Mouse (Mus musculus) heart, embryonic 11.5 days (tissue): ENCODE results near the gene Ppbp. TPM values are rescaled to one million over a fixed set of nuclear protein-coding genes. Genes with fewer than 3 reads are reported as not detected.
A peak's percentile ranks its signal among the peaks of the same experiment; 100 is the strongest.

Experiments
- ATAC-seq: fragments of 200-750 bp; cut with Nextera tagmentation; replicated peaks from 2 replicates; pipeline ENCODE4 v1.8.0; 2017; ENCODE audit warnings: moderate library complexity; ENCODE audit not compliant: insufficient number of reproducible peaks, low FRiP score, low TSS enrichment
- H3K27ac ChIP-seq: fragments of 300-500 bp; sonication (generic); 2 replicates; pipeline ENCODE4 v1.5.1; 2014; ENCODE audit warnings: mild to moderate bottlenecking, low read depth, low read length
- H3K27me3 ChIP-seq: fragments of 300-500 bp; sonication (generic); 2 replicates; pipeline ENCODE4 v1.6.1; 2014; ENCODE audit warnings: mild to moderate bottlenecking, low read length, mixed read lengths; ENCODE audit not compliant: control insufficient read depth, insufficient read depth
- H3K36me3 ChIP-seq: fragments of 300-500 bp; sonication (generic); 2 replicates; pipeline ENCODE4 v1.6.1; 2014; ENCODE audit warnings: mild to moderate bottlenecking, low read length, moderate library complexity, mixed read lengths; ENCODE audit not compliant: control insufficient read depth, insufficient read depth
- H3K4me1 ChIP-seq: fragments of 300-500 bp; sonication (generic); 2 replicates; pipeline ENCODE4 v1.6.1; 2014; ENCODE audit warnings: low read length; ENCODE audit not compliant: control insufficient read depth, insufficient read depth
- H3K4me2 ChIP-seq: fragments of 300-500 bp; sonication (generic); 2 replicates; pipeline ENCODE4 v1.6.1; 2014; ENCODE audit warnings: mild to moderate bottlenecking, moderate library complexity
- H3K4me3 ChIP-seq: fragments of 300-500 bp; sonication (generic); 2 replicates; pipeline ENCODE4 v1.5.1; 2014; ENCODE audit warnings: low read depth, low read length
- H3K9ac ChIP-seq: fragments of 300-500 bp; sonication (generic); 2 replicates; pipeline ENCODE4 v1.6.1; 2014; ENCODE audit warnings: mild to moderate bottlenecking, low read depth, low read length, moderate library complexity
- H3K9me3 ChIP-seq: fragments of 300-500 bp; sonication (generic); replicated peaks from 2 replicates; pipeline ENCODE4 v1.6.1; 2016; ENCODE audit warnings: low read length; ENCODE audit not compliant: control insufficient read depth
- WGBS: fragments of 180-500 bp; shearing (Covaris S2); extraction: QIAGEN DNeasy Blood & Tissue Kit; methylation state at CpG from one replicate; pipeline ENCODE4 v1.1.7; 2014; ENCODE audit not compliant: insufficient replicate concordance; 5-methylcytosine and 5-hydroxymethylcytosine counted together
- polyA plus RNA-seq: library from polyadenylated mRNA; unstranded; fragments of >200 nt; fragmentation: Nextera tagmentation; extraction: Ambion mirVana; gene quantifications from 2 replicates; pipeline ENCODE4 v1.2.1, GENCODE M21; 2014

The Ppbp gene
- polyA plus RNA-seq, 1 experiment from 2014 or later, result 28.8 TPM

DNA sequence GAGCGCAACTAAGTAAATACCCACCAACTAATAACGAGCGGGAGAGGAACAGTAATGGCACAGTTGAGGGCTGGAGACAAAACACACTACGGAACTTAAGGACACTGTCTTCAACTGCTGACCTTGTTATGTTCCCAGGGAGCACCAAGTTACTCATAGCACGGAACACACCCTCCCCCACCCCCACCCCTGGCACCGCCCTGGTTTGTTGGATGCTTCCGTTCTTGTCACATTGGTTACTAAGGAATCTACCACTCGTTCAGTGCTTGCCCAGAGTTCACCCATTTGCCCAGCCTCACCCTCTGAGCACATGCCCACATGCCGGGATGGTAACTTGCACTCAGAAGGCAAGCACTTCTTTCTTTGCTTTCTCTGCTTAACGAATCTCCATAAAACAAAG is 9.3 kb downstream of the Ppbp start:
- no peaks in the 10 kb centered on the region for H3K36me3 ChIP-seq
- H3K27me3 ChIP-seq, result no peaks in the 10 kb centered on the region
- H3K27ac ChIP-seq, result no peak overlapping the region
- no peak overlapping the region for H3K9ac ChIP-seq
- H3K9me3 ChIP-seq, result no peaks in the 10 kb centered on the region
- no peak overlapping the region for H3K4me3 ChIP-seq
- ATAC-seq, result no peak
- H3K4me1 ChIP-seq, result peaks cover 2% of the 10 kb centered on the region; the same call in 1 of the 2 replicates
- WGBS, result 79% methylated on average over 10 of the region's 10 CpGs
- H3K4me2 ChIP-seq, result no peak overlapping the region

DNA sequence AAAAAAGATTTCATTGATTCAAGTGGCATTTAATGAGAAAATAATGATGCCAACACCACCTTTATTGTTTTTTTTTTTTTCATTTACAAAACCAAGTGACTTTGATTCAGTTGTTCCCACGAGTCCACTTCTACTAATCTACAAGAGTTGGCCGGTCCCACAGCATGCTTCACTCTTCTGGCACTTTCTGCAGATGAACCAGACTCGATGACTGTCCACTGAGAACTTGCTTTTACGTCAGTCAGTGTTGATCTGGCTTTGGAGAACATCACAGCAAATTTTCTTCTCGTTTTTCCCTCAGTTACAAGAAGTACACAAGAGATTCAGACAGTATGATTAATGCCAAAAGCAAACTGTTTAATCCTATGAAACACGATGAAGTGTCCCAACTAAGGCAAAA is 10.5 kb downstream of the Ppbp start:
- H3K4me3 ChIP-seq, result no peak overlapping the region
- ATAC-seq, result no peak
- no peaks in the 10 kb centered on the region for H3K27me3 ChIP-seq
- H3K27ac ChIP-seq, result no peak overlapping the region
- no peaks in the 10 kb centered on the region for H3K4me1 ChIP-seq
- H3K9ac ChIP-seq, result no peak overlapping the region
- H3K36me3 ChIP-seq, result no peaks in the 10 kb centered on the region
- H3K9me3 ChIP-seq, result no peaks in the 10 kb centered on the region
- 69% methylated on average over 6 of the region's 6 CpGs for WGBS
- no peak overlapping the region for H3K4me2 ChIP-seq

DNA sequence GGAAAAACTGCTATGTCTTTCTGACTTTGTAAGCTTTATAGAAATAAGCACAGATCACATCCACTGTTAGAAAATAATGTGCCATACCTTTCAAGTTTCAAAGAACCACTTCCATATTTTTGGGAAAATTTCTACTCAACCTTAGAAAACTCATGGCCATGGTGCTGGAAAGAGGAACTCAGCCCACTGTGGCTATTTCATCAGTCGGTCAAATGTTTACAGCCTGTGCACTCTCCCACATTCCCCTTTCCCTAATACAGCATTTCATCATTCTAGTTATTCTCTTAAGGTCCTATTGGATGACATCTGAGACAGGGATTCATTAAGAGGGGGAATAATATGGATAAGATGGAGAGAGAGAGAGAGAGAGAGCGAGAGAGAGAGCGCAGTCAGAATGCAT is 15.4 kb downstream of the Ppbp start:
- Histone ChIP-seq H3K9me3 (no peaks in the 10 kb centered on the region), H3K4me1 (no peaks in the 10 kb centered on the region), H3K9ac (no peak overlapping the region), H3K4me2 (no peak overlapping the region), H3K27ac (no peak overlapping the region), H3K4me3 (no peak overlapping the region), H3K27me3 (0 out of 2 replicates have a peak, but pooled peaks cover 2% of the 10 kb centered on the region), H3K36me3 (no peaks in the 10 kb centered on the region)
- 82% methylated on average over 3 of the region's 3 CpGs for WGBS
- no peak for ATAC-seq

DNA sequence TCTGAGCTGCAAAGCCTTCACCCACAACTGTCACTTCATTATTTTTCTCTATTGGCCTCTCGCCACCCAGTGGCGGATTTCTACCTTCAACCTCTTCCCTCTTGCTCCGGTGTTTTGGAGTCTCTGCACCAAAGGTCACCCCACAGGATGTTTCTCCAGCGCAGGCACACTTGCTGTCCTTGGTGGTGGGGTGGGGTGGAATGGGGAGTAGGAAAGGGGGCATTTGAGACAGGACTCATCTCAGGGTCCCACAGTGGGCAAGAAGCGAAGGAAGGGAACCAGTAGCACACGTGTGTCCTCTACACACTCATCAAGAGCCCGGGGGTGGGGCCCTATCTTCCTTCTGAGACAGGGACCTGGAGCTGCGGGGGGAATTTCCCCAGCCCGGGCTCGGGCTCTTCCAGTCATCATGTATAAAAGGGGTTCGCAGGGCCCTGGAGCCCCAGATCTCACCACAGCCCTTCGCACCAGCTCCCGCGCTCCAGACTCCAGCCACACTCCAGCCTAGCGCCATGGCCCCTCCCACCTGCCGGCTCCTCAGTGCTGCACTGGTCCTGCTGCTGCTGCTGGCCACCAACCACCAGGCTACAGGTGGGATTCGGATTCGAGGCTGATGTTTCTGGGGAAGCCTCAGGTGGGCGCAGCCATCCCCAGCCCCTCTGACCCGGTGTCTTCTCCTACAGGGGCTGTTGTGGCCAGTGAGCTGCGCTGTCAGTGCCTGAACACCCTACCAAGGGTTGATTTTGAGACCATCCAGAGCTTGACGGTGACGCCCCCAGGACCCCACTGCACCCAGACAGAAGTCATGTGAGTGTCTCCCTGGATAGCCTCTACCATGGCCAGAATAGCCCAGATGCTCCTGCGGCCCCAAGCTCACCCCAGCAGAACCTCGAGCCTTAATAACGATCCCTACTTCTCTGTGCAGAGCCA is 17.6 kb downstream of the Ppbp start, which contains the start of gene Cxcl3:
Gene Cxcl3, plus strand, starts transcription at position 445 of the 930 bp plus-strand sequence.
- no peak within 1 kb of the TSS for H3K9ac ChIP-seq
- ATAC-seq, result no peak; the same call in 1 of the 2 replicates

DNA sequence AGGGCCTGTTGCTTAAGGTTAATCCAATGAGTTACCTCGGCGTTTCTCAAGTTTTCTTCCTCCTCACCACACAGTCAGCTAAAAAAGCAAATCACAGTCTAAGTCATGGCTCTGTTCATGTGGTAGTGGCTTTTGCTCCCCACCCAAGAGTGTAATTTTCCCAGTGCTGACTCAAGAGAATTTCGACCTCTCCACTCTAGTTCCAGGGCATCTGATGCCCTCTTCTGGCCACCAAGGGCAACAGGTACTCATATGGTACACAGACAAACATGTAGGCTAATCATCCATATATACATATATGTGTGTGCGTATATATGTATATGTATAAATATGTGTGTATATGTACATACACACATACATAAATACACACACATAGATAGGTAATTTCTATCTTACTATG is 19.8 kb downstream of the Ppbp start:
- ATAC-seq, result no peak
- no peaks in the 10 kb centered on the region for H3K36me3 ChIP-seq
- no peak overlapping the region for H3K4me2 ChIP-seq
- H3K4me1 ChIP-seq, result no peaks in the 10 kb centered on the region
- H3K27me3 ChIP-seq, result 0 out of 2 replicates have a peak, but pooled peaks cover 2% of the 10 kb centered on the region
- no peak overlapping the region for H3K27ac ChIP-seq
- 72% methylated on average over 4 of the region's 4 CpGs for WGBS
- H3K9me3 ChIP-seq, result no peaks in the 10 kb centered on the region
- no peak overlapping the region for H3K9ac ChIP-seq
- H3K4me3 ChIP-seq, result no peak overlapping the region

More for the DNA sequence above, 17.6 kb downstream of the Ppbp start, which contains the start of gene Cxcl3:
- Histone ChIP-seq H3K9me3 (no peaks in the 10 kb centered on the region), H3K4me3 (peak within 1 kb of the TSS; percentile 43), H3K27ac (no peak within 1 kb of the TSS), H3K36me3 (no peaks in the 10 kb centered on the region), H3K4me2 (peak within 1 kb of the TSS; percentile 91), H3K27me3 (0 out of 2 replicates have a peak, but pooled peaks cover 2% of the 10 kb centered on the region), H3K4me1 (no peaks in the 10 kb centered on the region)
- WGBS, result 15% methylated on average over 24 of the region's 26 CpGs

DNA sequence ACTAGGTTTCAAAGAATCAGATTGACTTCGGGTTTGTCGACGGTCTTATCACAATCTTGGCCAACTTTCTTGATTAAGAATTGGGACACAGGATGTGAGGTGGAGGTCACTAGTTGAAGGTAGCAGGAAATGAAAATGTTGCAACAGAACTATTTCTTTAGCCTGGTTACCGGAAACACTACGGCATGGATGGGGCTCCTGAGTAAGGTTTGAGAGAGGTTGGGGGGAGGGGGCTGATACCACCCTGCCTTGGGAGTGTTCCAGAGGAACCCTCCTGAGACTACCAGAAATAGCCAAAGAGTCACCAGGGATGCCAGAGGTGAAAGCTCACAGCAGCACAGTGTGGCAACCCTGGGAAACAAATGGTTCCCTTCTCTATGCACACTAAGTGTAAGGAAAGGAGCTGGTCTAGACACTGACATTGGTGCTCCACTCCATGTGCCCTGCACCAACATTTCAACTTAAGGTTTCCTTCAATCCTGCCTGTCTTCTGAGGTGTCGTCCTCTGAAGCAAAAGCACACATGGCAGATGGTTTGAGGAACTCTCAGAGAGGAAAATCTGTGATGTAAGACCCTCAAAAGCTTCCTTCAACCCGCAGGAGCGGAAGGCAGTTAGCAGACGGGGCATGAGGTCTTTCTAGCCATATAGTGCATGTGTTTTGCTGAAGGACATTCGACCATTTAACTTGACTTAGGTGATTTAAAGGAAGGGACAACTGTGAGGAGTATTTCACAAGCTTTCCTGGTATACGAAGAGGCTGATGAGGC is 21.2 kb downstream of the Ppbp start:
- no peaks in the 10 kb centered on the region for H3K36me3 ChIP-seq
- H3K4me1 ChIP-seq, result no peaks in the 10 kb centered on the region
- H3K4me2 ChIP-seq, result no peak overlapping the region
- 0 out of 2 replicates have a peak, but pooled peaks cover 2% of the 10 kb centered on the region for H3K27me3 ChIP-seq
- H3K9me3 ChIP-seq, result no peaks in the 10 kb centered on the region
- H3K27ac ChIP-seq, result no peak overlapping the region
- H3K4me3 ChIP-seq, result no peak overlapping the region
- 68% methylated on average over 11 of the region's 11 CpGs for WGBS
- no peak for ATAC-seq
- H3K9ac ChIP-seq, result no peak overlapping the region

DNA sequence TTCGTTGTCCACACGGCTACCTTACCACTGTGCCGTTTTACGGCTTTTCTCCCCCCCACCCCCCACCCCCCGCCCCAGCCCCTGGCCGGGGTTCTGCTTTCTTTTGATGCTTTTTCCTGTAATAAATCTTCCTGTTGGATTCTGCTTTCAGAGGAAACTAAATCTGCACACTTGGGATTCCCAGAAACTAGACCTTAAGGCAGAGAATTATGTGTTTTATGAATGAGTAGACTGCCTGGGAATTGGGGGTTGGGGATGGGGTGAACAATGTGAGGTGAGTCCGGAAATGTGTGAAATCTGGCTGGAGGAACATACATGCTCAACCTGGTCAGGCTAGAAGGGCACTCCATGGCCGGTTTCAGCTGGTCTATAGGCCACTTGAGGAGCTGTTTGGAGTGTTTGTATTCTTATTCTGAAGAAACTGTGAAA is 21.8 kb downstream of the Ppbp start:
- no peaks in the 10 kb centered on the region for H3K36me3 ChIP-seq
- H3K4me1 ChIP-seq, result no peaks in the 10 kb centered on the region
- H3K4me3 ChIP-seq, result no peak overlapping the region
- H3K27ac ChIP-seq, result no peak overlapping the region
- 0 out of 2 replicates have a peak, but pooled peaks cover 2% of the 10 kb centered on the region for H3K27me3 ChIP-seq
- H3K9ac ChIP-seq, result no peak overlapping the region
- 70% methylated on average over 8 of the region's 8 CpGs for WGBS
- no peak for ATAC-seq
- no peaks in the 10 kb centered on the region for H3K9me3 ChIP-seq
- H3K4me2 ChIP-seq, result no peak overlapping the region

DNA sequence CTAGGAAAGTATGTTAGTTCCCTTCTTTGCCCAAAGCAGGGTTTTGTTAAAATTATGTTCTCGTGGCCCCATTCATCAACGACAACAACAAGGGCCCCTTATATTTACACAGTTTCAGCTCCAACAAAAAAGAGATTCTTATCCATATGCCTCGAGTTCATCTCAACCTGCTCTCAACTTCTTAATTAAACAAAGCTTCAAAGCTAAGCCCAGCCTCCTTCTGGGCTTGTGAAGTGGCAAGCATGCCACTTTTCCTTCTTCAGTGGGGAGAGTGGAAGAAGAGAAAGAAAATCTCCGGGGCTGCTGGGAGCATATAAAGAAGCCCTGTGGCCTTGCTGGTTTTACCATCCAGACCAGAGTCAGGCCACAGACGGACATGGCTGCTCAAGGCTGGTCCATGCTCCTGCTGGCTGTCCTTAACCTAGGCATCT is 25.9 kb downstream of the Ppbp start, which contains the start of gene Cxcl15:
Gene Cxcl15, plus strand, starts transcription at position 340 of the 431 bp plus-strand sequence.
- H3K27me3 ChIP-seq, result no peaks in the 10 kb centered on the region
- no peak for ATAC-seq
- no peaks in the 10 kb centered on the region for H3K9me3 ChIP-seq
- no peaks in the 10 kb centered on the region for H3K36me3 ChIP-seq
- no peak within 1 kb of the TSS for H3K27ac ChIP-seq
- H3K4me2 ChIP-seq, result no peak within 1 kb of the TSS
- no peaks in the 10 kb centered on the region for H3K4me1 ChIP-seq
- H3K9ac ChIP-seq, result no peak within 1 kb of the TSS
- H3K4me3 ChIP-seq, result no peak within 1 kb of the TSS
- WGBS, result 61% methylated on average over 5 of the region's 5 CpGs
